Mouse (Mus musculus): ENCODE results near the gene Mfsd11.
"Not testable (repeated sequence)": the region's sequence is repeated elsewhere in the genome, so short reads cannot be mapped to it uniquely, and the experiment has no call there.

Mfsd11 gene

DNA sequence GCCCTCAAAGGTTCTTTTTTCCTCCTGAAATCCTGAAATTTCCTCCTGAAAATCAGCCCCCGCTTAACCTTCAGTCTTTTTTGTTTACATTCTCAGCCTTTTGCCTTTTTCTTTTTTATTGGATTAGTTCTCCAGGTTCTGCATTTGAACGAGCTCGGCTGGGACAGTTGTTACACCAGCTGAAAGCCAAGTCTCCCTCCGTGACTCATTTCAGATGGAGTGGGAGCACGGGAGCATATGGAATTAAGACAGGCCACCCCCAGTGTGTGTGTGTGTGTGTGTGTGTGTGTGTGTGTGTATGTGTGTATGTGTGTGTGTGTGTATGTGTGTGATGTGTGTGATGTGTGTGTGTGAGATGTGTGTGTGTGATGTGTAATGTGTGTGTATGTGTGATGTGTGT, 29.2 kb downstream of the Mfsd11 start:
- no peak for DNase-seq (ENCODE audit: low spot score in 2 of 2)

DNA sequence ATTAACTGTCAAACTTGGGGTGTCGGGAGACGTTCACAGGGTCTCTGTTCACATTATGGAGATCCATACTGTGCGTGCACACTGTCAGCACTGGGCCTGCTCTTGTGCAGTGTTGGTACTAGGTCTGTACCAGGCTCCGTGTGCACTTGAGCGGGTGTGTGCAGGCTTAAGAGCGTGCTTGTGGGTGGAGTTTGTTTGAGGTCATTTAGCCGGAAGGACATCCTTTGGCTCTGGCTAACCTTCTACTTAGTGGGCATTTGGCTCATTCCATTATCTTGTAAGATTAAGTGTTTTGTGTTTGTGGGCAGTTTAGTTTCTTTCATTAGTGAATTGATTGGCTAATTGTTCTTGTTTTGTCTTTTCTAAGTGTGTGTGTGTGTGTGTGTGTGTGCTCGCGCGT, 30.2 kb downstream of the Mfsd11 start:
- no peak for DNase-seq (ENCODE audit: low spot score in 2 of 2)

DNA sequence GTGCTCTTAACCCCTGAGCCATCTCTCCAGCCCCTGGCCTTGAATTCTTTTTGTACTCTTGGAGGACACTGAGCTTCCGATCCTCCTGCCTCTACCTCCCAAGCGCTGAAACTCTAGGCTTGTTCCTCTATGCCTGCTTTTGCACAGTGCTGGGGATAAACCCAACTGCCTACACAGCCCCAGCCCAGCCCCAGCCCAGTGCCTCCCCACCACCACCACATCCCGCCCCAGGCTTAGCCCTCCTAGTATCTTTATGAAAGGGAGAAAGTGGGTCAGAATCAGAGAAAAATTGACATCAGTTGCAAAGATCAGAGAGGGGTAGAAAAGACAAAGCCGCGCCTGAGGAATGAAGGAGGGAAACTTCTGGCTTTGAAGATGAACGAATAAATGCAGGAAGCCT, 31.8 kb downstream of the Mfsd11 start:
- peak; percentile 24 to 37 for DNase-seq (ENCODE audit: low spot score in 2 of 2)

DNA sequence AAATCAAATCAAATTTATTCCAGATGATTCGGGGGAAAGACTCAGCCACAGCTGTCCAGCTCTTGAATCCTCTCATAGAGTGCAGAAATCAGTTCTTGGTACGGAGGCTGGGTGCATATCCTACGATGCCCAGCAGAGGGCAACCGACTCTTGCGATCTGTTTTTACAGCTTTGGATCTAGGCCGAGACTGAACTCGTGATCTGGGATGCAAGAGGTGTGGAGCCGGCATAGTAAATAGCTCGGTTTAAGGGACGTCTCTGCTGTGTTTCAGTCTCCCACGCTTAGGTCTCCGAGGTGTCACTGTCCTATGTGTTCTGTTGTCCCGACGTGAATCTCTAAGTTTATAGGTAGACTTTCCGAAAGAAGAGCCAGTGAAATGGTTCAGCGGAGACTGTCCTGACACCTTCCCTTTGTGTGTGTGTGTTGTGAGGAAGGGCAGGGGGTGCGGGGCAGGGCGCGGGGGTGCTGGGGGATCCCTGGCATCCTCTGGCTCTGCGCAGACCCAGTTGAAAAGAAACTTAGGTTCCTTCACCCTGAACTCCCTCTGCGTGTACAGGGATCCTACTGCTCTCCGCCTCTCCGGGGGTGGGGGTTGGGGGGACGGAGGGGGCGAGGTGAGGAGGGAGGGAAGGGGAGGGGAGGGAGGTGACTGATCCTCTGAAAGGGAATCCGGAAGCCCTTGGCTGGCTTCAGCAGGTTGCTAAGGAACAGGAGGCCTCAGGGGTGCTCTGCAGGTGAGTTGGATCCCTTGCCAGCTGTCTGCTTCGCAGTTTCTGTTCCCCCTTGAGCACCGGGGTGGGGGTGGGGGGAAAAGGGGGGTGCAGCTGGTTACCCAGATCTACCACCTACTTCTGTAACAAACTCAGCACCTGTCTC, 33.3 kb downstream of the Mfsd11 start:
- DNase-seq (ENCODE audit: low spot score in 2 of 2), result peak; percentile 83 to 85

DNA sequence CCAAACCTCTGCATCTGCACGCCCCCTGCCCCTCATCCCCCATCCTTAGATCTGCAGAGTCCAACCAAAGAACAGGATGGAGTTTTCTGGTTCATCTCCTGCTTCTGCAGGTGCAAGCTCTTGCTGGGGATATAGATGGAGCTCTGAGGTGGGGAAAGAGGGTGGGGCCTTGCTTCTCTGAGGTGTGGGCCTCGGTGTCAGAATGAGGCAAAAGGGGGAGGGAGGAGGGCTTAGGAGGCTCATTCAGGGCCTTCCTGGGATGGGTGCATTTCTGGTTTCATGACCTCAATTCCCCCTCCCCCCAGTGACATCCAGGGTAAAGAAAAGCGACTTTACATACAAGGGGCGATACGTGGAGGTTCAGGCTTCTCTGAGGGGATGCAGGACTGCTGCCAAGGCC, 34.9 kb downstream of the Mfsd11 start:
- peak; percentile 48 to 65 for DNase-seq (ENCODE audit: low spot score in 2 of 2)

DNA sequence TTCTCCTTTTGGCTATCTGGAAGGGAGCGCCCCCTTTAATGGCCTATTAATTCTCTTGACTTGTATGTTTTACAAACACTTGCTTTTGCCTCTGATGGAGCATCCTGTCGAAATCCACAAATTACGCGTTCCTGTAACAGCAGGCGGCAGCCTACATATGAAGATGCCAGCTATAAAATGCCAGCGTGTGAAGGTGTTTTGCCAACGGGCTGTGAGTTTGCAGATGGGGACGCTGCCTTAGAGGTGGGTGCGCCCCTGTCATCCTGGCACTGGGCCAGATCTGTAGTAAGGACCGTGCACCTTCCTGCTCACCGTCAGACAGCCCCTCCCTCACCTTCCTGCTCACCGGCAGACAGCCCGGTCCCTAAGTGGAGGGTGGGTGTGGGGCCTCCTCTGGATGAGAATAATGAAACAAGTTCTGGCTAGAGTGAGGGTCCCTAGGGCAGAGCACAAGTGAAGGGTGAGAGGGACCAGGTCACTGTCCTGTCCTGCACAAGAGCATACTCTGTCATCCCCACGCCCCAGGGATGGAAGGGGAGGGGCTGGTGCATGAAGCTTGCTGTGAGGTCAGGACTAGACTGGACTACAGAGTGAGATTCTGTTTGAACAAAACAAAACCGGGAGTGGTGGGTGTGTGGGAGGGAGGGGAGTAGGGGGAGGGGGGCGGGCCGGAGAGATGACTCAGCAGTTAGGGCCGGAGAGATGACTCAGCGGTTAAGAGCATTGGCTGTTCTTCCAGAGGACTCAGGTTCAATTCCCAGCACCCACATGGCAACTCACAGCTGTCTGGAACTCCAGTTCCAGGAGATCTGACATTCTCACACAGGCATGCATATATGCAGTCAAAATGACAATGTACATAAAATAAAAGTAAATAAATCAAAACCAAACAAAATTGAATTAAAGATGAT, 41.5 kb downstream of the Mfsd11 start:
- no peak for DNase-seq (ENCODE audit: low spot score in 2 of 2)

DNA sequence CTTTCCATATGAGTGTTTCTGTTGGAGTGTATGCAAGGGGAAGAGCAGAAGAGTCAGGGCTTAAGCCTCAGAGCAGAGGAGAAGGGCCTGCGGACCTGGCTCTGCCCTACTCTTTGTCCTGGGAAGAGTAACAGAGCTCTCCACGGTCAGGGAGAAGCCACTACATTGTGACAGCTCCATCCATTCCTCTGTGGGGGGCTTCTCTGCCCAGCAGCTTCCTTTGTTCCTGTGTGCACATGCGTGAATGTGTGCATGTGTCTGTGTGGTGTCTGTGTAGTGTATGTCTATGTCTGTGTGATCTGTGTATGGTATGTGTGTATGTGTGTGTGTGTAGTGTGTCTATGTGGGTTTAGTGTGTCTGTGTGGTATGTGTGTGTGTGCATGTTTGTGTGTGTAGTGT, 43.2 kb downstream of the Mfsd11 start:
- no peak for DNase-seq (ENCODE audit: low spot score in 2 of 2)

DNA sequence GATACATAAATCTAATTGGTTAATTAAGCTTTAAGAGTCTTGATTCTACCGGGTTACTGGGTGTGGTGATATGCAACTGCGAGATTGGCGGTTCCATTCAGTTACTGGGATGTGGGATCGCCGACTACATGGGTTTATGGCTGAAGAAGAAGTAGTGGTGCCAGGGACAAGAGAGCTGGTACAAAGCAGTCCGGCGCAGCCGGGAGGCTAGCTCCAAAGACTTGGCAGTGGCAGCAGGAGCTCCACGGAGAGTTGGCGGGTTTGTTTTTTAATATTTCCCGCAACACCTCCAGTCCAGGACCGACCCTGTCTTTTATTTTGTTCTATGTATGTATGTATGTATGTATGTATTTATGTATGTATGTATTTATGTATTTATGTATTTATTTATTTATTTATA, 47.0 kb downstream of the Mfsd11 start:
- no peak for DNase-seq (ENCODE audit: low spot score in 2 of 2)

DNA sequence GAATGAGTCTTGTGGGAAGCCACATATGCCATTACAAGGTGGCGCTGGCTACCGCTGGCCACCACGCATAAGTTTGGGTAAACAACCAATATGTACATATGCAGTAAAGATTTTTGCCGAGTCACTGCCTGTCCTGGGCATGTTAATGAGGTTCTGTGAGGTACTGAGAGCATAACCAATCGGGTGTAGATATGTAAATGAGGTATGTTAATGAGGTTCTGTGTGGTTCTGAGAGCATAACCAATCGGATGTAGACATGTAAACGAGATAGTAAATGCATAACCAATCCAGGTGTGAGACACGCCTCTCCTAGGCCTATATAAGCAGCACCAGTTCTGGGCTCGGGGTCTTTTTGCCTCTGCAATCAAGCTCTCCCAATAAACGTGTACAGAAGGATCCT, 50.3 kb downstream of the Mfsd11 start:
- DNase-seq (ENCODE audit: low spot score in 2 of 2), result not testable (repeated sequence)

DNA sequence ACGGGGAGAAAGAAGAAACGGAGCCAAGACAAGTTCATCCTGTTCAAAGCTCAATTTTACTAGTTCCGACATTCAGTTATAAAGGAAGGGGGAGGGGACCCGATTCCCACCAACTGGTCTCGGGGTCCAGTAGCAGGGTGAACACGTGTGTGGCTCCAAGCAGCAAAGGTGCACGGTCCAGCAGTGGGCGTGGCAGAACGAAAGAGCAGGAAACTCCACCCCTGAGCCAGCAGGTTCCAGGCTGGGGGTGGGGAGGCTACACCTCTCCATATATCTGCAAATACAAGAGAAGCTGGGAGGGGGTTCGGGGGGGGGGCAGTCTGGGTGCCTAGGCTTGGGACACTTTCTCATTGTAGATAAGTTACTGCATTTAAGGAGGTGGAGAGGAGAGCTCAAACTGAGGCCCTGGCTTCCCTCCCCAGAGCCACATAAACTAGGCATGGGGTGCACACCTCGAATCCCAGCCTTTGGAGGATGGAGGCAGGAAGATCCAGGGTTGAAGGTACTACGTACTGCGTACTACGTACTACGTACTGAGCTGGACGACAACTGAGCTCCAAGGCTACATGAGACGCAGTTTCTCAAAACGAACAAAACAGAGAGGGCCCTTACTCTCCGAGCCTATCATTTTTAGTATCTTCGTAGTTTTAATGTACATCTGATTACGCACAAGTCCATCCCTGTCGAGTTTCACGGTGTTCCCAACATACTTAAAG, 53.7 kb downstream of the Mfsd11 start:
- no peak for DNase-seq (ENCODE audit: low spot score in 2 of 2)

DNA sequence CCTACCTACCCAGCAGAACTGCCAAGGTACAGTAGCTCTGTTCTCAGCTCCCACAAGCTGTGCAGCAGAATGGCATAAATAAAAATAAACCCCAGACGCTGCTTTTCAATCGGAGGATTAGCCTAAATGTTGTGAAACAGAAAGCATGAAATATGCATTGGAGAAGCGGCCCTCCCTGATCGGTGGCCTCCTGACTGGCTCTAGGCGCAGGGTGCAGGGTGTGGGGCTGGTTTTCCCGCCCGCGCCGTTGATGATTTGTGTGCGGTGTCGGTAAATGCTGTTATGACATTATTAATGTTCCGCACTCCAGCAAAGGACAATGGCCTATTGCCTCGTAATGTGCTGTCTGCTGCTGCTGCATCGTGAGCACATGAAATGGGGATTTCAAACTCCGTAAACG, 61.3 kb downstream of the Mfsd11 start:
- no peak for DNase-seq (ENCODE audit: low spot score in 2 of 2)

DNA sequence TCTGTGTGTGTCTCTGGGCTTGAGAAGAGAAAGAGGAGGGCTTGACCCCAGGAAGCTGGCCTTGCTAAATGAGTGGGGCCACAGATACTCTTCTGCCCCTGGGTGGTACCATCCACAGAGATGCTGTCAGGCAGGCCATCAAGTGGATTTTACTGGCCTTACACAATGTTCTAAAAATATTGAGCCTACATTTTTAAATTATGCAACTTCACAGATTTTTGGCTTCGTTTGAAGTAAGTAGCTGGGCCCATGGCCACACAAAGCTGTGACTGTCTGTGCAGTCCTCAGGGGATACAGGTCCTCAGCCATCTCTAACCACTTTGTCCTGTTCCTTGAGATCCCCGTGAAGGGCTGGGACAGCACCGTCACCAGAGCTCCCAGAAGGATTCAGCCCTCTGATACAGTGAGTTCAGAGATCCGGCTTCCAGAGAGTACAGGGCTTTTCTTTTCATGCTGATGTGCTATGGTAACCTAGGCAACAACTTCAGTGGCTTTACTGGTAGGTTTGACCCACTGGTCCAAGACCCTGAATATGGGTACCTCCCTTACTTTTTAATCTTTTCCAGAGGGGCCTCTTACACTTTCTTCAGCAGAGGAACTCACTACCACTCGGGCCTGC, 62.1 kb downstream of the Mfsd11 start:
- no peak for DNase-seq (ENCODE audit: low spot score in 2 of 2)

DNA sequence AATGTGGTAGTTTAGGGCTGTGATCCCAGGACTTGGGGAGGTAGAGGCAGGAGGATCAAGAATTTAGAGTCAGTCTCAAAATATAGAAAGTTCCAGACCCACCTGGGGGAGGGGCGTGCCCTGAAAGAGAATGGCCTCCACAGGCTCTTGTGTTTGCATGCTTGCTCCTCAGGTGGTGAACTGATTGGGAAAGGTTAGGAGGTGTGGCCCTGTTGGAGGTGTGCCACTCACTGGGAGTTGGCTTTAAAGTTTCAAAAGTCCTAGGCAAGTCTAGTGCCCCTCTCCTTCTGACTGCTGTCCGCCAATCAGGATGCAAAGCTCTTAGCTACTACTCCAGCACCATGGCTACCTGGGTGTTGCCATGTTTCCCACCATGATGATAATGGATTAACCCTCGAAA, 63.0 kb downstream of the Mfsd11 start:
- DNase-seq (ENCODE audit: low spot score in 2 of 2), result no peak

DNA sequence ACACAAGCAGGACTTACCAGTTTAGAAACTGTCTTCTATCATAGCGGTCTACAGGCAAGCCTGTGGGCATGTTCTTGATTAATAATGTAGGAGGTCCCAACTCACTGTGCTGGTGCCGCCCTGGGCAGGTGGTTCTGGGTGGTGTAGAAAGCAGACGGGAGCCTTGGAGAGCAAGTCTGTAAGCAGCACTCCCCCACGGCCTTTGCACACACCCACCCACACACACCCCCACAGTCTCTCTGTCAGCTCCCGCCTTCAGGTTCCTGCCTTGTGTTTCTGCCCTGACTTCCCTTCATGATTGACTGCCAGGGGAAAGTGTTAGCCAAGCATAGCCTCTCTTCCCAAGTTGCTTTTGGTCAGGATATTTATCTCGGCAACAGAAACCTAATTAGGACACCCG, 65.1 kb downstream of the Mfsd11 start:
- DNase-seq (ENCODE audit: low spot score in 2 of 2), result no peak

DNA sequence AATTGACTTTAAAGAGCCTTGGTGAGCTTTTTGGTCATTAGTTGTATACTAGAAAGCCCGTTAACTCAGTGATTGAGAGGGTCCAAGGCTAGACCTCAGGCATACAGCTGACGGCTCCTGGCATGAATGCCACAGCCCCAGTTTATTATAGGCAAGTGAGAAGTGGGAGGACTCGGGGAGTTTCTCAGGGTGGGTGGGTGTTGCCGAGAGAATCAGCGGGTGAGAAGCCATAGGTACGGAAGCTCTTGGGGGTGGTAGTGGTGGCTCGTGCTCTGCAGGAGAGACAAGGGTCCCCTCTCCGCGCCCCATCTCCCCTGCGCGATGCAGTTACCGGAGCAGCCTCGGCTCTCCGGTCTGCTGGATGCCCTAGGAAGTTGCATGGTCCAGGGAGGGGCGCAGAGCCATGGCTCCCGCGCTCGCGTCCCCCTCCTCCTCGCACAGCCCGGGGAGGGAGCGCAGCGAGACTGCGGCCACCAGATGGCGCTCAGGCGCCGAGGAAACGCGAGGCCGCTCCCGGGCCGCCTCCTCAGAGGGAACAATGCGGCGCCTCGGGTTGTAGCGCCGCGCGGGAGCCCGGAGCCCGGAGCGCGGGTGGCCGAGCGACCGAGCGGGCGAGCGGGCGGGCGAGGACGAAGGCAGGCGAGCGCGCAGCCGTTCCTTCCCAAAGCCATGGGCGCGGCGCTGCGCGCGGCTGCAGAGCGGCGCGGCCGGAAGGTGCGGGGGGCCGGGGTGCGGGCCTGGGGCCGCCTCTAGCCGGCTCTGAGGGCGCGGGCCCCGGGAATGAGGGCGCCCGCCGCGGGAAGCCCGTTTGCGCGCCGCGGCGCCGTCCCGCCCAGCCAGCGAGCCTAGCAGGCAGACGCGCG, 66.3 kb downstream of the Mfsd11 start, which contains the start of gene Mgat5b:
TSS of gene Mgat5b (plus strand) at position 541 of the 863 bp plus-strand sequence.
- DNase-seq (ENCODE audit: low spot score in 2 of 2), result peak; percentile 69 to 92

DNA sequence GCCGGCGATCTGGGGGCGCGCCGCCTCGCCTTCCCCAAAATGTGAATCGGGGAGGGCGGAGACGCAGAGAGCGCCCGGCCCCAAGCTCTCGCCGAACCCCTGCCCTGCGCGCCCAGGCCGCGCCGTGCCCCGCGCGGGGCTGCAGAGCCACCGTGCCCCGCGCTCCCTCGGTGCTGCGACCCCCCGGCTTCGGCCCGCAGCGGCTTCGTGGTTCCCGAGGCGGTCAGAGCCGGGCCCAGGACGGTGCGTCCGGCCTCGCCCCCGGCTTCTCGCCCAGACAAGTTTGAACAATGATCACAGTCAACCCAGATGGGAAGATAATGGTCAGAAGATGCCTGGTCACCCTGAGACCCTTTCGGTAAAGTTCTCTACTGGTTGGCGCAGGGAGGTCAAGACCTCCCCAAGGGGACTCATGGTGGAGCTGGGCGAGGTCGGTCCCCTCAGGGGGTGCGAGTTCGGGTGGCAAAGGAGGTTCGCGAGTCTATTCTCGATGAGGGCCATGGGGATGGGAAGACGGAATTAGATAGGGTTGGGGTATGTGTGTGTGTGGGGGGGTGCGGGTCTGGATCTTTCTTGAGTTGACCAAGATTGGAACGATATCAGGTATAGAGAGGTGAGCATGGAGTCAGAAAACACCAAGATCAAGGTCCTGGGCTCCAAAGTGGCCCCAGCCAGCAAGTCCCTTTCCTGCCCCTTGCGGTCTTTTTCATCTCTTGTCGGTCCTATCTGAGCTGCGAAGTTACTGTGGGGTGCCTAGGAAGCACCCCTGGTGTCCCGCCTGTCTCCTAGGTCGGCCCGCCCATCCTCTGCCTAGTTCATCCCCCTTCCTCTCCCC, 67.2 kb downstream of the Mfsd11 start:
- DNase-seq (ENCODE audit: low spot score in 2 of 2), result no peak

DNA sequence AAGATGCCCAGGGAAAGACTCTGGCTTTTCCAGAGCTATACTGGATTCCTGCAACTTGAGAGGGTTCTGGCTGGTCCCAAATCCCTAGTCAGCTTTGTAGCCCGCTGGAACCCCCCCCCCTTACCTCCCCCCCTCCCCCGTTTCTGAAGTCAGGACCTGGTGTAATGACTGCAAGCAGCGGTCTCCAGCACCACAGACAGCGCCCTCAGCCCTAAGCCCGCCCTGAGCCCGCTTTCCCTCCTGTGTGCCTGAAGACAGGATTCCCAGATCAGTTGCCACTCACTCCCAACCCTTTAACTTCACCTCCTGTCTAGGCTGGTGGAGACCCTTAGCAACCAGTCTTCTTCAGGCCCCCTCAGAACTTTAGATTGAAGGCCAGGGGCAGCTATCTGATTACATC, 68.5 kb downstream of the Mfsd11 start:
- no peak for DNase-seq (ENCODE audit: low spot score in 2 of 2)

DNA sequence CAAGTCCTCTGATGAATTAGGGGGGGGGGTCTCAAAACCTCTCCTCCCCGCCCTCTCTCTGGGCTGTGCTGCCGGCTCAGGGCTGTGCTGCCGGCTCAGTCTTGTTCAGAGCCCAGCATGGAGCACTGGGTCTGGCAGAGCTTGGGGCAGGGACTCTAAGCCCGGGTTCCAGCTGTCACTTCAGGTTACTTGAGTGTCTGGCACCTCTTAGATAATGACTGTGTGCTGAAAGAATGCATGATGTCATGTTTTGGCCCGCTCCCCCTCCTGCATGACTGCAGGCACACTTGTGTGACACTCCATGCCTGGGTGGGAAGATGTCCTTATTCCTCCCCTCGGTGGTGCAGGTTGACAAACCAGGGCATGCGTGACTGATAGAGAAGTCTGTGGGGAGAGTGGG, 69.8 kb downstream of the Mfsd11 start:
- no peak for DNase-seq (ENCODE audit: low spot score in 2 of 2)
